Mouse (Mus musculus): Measurements from ENCODE around the gene Cachd1.
A peak's percentile ranks its signal among the peaks of the same experiment; 100 is the strongest.

Gene Cachd1

GRCm38 (mm10) chr4:100795523-100795922, 19.0 kb downstream of the Cachd1 start:
- no peak for DNase-seq

GRCm38 (mm10) chr4:100800730-100801442, 24.4 kb downstream of the Cachd1 start:
- no peak for DNase-seq

GRCm38 (mm10) chr4:100801443-100801786, 24.9 kb downstream of the Cachd1 start:
- no peak for DNase-seq

DNA sequence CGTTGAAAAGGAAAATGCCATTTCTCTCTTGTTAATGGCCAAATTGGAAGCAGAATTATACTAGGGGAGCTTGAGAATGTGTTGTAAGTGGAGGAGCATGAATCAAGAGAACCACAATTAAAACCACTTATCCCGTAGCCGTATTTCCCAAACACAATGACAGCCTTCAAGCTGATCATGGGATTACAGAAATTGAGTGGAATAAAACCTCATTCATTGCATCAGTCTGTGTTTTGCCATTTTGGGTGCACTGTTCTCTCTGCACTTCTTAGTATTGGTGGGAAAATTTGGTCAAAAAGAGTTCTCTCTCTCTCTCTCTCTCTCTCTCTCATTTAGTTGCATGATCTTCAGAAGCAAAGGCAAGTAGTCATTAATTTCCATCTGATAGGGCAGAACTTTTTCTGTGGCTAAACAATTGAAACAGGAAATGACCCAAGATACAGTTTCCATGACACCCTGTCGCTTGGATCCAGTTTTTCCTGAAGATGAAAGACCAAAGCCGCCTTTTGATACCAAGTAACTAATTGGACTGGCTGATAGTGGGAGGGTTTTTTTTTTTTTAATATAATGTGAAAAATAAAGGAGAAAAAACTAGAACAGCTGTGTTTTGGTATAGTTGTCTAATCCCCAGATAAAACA, 34.7 kb downstream of the Cachd1 start:
- DNase-seq, result no peak

DNA sequence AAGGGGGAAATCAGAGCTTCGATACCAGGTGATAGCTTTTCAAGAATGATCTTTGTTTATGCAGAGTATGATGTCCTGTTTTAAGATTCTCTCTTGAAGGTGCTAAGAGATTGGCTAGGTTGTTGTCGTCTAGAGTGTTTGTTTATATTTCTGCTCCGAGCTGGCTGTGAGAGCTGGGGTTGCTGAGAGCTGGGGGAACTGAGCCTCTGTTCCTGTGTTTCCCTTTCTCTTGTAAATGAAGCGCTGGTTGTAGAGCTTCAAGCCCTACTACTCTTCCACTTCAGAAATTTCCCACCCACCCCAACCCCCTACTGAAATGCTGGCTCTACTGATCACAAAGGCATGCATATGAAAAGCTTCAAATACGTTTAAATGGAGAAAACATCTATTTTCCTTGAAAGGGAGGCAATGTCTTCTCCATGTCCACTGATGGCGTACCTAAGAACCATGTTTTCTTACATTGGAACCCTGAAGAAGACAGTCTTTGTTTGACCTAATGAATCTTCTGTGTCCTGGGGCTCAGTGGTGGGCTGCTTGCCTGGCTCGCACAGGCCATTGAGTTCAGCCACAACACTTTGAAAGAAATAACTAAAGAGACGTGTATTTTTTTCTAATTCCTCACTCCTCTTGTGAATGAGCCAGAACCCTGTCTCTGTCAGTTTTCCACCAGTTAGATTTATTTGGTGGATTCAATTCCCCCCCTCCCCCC, 35.5 kb downstream of the Cachd1 start:
- no peak for DNase-seq

DNA sequence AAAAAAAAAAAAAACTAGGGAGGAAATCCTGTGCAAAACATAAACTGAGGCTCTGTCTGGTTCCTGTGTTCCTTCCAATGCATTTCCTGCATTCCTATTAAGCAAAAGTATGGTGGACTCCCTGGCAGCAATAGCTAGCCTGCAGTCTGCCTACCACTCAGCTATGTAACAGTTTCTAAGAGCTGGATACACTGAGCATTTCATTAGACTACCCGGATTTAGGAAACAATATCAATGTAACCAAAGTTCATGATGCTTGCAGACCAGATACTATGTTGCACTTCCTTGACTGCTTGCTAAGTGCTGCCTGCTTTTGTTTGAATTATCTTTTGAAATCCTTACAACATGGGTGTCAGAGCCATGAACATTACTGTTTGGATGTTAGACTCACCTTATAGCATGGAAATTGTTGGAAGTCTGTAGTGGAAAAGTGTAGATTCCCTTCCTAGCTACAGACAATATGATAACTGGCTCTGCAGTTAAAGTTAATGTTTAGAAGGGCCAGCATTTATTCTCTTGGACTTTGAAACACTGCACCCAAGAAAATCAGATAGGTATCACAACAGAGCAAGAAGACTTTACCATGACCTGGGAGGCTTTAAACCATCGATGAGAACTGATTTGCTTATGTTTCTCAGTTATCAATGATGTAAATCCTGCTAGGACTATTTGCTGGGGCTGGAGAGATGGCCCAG, 37.4 kb downstream of the Cachd1 start:
- DNase-seq, result no peak

DNA sequence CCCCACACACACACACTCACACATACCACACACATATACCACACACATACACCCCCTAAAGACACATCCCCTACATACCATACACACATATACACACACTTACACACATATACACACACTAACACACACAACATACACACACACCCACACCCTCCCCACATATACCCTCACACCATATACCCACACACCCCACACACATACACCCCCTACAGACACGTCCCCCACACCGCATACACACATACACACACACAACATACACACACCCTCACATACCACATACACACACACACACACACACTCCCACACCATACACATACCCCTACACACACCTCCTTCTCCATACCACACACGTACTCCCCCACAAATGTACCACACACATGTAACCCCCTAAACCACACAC, 42.8 kb downstream of the Cachd1 start:
- no peak for DNase-seq

- DNase-seq, result no peak
Observed at GRCm38 (mm10) chr4:100822526-100822925, 46.1 kb downstream of the Cachd1 start.

- DNase-seq, result no peak
Observed at GRCm38 (mm10) chr4:100827374-100827773, 50.9 kb downstream of the Cachd1 start.

- no peak for DNase-seq
Observed at GRCm38 (mm10) chr4:100828737-100829136, 52.3 kb downstream of the Cachd1 start.

DNA sequence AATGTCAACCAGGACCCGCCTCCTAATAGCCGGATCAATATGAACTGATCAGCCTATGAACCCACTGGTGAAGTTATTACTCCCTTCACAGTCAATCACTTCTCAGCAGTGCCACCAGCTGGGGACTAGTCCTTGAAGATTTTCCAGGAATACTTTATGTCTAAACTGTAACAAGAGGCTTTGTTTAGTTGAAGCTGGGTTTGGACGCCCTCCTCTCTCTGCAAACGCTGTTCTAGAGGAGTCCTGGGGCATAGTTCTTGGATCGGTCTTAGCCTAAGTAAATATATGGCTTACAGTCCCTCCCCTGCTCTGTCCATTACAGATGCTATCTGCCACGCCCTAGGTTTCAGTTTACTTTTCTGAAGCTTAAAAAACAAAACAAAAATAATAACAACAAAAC, 60.7 kb downstream of the Cachd1 start:
- DNase-seq, result no peak

DNA sequence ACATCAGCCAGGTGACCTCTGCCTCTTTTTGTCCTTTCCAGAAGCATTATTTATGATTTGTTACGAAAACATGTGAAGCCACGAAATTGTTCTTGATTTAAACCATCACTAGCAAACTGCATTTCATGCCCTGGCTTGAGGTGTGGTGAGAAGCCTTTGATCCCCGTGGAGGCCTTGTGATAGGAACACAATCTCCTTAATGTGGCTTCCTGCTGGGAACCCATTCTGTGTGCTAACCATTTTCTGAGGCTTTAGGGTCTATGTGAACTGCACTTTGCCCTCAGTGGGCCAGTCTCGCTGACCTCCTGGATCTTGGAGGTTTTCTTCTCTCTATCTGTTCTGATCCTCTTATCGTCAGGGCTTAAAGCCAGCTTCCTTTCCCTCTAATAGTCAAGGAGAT, 66.2 kb downstream of the Cachd1 start:
- no peak for DNase-seq

GRCm38 (mm10) chr4:100843119-100843518, 66.6 kb downstream of the Cachd1 start:
- DNase-seq, result no peak

DNA sequence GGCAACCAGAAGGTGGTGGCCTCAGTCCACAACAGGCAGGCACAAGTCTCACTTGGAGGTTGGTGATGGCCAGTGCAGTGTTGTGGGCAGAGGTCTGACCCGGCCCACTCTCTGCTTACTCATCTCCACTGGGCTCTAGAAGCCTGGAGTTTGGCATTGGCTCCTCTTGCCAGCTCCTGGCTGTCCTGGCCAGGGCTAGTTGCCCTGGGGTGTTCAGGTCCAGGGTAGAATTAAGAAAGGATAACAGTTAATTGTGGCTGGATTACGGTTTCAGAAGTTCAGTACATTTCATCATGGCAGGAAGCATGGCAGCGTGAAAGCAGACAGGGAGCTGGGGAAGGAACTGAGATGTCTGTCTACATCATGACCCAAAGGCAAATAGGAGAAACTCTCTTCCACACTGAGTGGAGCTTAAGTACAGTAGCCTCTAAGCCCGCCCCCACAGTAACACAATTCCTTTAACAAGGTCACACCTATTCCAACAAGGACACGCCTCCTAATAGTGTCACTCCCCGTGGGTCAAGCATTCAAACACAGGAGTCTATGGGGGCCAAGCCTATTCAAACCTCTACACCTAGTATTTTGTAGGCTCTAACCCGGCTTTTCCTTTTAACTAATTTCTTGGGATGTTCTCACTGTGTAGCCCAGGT, 74.5 kb downstream of the Cachd1 start:
- no peak for DNase-seq

DNA sequence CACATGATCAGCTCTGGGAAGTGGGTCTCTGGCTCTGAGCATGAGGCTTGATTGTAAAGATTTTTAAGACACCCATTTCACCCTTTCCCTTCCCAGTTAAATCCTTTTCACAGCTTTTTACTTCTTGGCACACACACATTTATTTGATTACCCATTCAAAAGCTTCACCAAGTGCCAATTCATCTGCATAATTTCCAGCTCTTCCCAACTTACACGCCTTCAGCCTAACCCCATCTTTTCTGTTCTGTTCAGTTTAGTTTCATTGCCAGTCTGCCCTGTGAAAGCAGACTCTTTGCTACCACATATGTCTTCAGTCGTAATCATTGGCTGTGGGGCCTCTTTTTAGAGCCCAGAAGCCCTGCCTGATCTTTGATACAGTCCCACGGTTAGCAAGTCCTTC, 76.0 kb downstream of the Cachd1 start:
- peak; percentile 21 for DNase-seq

- DNase-seq, result no peak
Observed at GRCm38 (mm10) chr4:100853426-100853825, 77.0 kb downstream of the Cachd1 start.

DNA sequence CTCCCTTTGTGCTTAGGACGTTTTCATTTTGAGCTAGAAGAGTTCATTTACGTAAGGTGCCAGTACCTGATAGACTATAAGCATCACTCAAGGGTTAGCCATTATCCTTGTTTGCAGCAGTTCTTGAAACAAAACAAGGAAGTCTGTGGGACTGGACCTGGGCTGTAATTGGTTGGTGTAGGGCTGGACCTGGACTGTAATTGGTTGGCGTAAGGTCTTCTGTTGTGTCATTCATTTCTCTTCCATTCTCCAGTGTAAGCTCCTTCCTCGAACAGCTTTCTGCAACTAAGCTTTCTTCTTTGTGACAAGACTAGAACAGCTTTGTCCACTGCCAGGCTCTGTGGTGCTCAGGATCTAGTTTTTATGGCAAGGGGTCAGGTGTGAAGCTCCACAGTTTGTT, 78.9 kb downstream of the Cachd1 start:
- no peak for DNase-seq

GRCm38 (mm10) chr4:100857411-100857869, 81.0 kb downstream of the Cachd1 start:
- DNase-seq, result no peak

GRCm38 (mm10) chr4:100863861-100864428, 87.5 kb downstream of the Cachd1 start:
- no peak for DNase-seq

- no peak for DNase-seq
Observed at GRCm38 (mm10) chr4:100865423-100865822, 88.9 kb downstream of the Cachd1 start.

GRCm38 (mm10) chr4:100865962-100866703, 89.7 kb downstream of the Cachd1 start:
- no peak for DNase-seq

DNA sequence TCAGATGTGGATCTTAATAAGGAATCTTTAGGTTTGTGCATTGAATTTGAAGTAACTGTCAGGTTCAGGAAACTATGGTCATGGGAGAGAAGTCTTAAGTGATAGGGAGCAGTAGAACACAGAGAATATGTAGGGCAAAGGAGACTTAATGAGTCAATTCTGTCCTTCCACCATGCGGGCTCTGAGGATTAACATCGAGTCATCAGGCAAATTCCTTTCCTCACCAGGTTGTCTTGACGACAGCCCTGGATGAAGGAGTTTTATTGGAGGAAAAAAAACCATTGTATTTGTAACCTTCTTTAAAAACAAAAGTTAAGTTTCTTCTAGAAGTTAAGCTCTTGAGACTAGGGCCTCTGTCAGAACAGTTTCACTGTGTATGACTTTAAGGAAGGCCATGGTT, 100.9 kb downstream of the Cachd1 start:
- no peak for DNase-seq

All from layer of hippocampus, adult 9-11 months (tissue).